Mouse (Mus musculus) cerebellum, adult 9-10 months (tissue): Measurements from ENCODE around the gene Clec1a.
"Not testable (repeated sequence)": the region's sequence is repeated elsewhere in the genome, so short reads cannot be mapped to it uniquely, and the experiment has no call there.

ENCODE experiments used
- DNase-seq: peaks from one replicate; pipeline ENCODE4 v3.0.0; 2022

The Clec1a gene

DNA sequence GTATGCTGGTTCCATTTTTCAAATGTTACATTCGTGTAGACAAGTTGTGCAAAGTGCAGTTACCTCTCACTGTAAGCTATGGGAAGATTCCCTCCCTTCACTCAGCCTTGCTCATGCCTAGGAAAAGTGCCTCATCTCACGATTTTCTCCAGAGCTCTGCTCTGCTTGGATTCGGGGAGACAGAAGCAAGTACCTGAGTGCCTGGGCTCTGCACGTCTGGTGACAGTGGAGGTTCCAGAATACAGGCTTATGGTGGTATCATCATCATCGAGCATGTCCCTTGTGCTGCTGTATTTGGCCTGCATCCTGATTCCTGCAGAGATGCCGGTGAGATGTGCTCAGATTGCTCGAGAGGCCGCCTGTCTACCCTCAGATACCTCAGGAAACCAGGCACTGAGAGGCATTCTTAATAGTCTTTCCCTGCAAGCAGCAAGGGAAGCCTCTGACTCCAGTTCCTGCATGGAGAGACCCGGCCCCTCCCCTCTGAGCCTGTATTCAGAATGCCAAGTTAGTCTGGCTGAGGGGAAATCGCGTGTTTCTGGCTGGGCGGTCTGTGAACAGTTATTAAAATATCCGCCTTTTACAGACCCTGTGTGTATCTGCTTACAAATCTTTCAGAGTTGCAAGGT is at the start of gene Clec1a:
Gene Clec1a (minus strand): TSS at position 590 of the 629 bp plus-strand sequence.
- no peak for DNase-seq

DNA sequence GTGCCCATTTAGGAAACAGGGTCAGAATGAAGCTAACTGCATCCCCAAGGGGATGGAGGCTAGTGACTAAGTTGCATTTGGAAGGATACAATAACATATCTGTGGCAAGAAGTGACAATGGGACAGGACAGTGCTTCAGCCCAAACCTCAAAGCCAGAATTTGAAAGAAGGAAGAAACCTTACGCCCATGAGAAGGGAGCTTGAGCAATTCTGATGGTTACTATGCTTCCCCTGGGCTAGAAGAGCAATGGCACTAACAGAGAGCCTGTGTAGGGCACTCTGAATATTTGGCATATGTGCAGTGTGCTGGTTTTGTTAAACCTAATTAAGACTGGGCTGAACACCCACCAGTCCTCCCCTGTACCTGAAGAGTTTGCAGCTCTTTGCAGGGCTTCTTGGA is 47.7 kb upstream of the Clec1a start:
- not testable (repeated sequence) for DNase-seq

DNA sequence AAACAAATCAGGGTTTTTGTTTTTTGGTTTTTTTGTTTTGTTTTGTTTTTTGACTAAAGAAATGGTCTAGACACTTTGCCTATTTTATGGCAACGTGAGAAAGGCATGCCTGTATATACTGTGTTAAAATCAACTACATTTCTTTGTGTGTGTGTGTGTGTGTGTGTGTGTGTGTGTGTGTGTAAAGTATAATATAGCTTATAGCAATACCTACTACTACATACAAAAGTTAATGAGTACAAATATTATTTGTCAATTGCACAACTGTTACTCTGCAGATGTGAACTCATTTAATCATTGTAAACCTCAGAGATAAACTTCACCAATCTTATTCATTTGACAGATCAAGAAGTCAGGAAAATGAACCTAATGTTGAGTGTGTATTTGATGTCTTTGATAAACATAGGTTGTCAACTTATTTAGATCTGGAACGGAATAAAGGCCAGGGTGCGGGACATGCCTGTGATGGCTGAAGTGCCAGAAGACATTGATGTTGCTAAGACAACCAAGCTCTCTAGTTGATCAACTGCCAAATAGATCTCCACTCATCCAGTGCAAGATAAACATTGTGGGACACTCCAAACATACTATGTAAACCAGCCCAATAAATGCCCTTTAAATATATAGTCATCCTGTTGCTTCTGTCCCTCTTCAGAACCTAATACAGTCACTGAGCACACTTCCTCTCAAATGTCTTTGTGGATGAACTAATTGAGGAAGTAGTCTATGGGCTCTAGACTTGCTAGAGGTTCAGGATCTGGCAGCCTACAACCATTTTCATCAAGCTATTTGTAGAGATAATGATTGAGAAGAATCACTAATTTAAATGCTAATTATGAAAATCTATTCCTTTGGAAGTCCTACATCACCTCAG is 45.8 kb upstream of the Clec1a start:
- DNase-seq, result no peak

DNA sequence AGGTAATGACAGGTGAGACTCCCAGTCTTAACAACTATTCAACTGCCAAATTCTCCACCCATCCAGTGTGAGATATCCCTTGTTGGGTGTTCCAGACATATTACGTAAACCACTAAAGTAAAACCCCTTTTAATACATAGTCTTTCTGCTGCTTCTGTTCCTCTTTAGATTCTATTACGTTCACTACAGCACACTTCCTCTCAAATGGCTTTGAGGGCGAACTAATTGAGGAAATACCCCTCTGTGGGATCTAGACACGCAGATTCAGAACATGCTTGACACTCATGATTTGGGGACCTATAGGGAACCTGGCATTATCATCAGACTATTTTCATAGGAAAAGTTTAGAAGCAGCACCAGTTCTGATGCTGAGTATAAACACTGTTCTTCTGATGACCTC is 43.1 kb upstream of the Clec1a start:
- DNase-seq, result no peak

DNA sequence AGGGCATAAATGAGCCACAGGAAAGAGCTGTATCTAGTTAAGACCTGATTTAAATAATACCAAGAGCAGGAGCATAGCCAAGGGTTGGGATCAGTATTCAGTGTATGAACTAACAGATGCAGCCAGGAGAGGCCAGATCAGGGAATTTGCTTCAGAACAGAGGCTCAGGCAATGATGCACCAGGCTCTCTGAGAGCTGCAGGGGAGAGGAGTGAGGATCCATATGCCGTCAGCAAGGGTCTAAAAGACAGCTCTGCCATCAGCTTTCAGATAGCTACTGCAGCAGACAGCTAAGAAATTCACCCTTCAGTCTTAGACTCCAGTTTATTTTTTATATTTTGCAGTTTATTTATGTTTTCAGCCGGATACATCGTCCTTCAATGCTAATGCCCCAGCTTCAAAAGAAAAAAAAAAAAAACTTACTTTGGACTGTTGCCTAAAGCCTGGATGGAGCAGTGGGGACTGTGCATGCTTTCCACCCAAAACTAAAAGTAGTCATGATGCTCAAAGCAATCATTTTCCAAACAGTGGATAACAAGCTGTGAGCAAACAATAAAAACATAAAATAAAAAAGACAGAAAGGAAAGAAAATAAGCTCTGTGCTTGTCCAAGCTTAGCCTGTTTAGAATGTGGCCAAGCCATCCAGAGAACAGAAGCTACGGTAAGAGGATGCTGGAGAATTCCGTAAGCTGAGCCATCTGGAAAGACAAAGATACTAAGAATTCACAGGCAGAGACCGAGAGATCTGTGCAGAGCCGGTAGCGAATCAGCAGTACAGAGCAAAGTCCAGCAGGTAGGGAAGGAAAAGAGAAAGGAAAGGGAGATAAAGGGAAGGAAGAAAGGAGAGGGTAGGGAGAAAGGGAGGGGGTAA is 28.5 kb upstream of the Clec1a start:
- DNase-seq, result no peak

DNA sequence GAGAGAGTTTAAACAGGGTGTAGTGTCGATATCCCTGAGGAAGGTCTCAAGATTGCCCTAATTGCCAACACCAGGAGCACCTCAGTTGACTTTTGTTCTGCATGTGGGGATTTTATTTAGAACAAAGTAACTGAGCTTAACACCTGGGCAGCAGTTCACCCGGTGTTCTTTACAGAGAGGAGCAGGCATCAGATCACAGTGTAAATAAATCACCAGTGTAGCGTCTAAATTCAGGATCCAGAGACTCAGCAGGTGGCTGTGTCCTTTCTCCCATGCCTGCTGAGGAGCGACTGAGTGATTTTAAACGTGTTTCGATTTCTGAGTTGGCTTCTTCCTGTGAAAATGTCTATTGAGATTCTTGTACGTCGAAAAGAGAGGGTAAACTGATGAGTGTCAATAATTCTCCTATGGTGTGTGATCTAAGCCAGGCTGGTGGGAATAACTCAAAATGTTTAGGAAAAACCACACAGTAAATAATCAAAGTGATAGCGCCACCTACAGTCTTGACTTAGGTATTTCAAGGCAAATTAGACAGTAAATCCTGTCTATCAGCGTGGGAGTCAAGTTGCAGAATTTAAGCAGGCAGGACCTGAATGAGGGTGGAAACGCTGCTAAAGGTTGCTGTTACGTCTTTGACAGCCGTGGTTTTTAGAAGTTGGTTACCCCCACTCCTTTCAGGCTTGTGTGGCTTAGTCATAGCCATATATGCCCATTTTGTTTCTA is 24.8 kb upstream of the Clec1a start:
- peak; percentile 13 for DNase-seq

DNA sequence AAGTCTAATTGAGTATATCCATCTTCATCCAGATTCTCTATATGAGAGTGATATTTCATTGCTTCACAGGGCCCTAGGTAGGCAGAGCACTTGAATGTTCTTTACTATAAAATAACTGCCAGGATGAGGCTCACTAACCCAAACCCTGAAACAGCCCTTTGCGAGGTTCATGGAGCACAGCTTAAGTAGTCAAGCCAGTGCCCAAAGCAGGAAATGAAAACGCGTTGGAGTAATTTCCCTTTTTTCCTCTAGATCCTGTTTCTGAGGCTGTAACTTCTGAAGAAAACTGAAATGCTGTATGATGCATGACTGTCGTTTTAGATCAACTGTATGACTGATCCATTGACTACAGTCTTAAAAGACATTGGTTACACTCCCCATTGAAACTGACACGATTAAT is 20.8 kb upstream of the Clec1a start:
- no peak for DNase-seq

DNA sequence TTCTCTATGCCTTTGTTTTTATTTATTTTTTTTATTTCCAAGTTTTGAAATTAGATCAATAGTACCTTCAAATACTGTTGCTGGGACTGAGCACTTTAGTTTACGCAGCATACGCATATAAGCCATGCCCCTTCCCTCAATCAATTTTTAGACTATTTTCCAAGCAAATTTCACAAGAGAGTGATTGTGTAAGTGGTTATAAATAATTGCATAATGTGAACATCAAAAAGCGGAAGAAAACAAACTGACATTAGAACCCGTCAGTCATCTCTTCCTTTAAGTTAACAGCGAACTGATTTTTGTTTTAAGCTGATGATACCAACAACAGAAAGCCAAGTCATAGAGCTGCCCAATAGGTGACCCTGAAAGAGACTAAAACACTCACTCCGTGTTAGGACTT is 19.6 kb upstream of the Clec1a start:
- DNase-seq, result no peak

DNA sequence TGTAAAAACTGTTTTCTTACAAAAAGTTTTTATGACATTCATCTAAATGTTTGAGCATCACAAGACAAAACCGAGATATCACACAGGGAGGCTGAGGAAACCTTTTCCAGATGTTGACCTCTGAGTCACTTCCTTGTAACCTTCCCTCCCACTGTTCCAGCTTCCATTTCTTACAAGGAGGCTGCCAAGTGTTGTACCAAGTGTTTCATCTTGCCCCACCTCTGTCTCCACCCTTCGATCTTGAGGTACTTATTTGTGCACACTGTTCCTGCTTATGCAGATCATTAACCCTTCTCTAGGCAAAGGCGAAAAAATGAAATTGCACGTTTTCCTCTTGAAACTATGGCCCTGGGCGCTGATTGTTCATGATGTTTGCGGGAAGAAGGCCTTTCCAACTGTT is 2.1 kb downstream of the Clec1a start:
- no peak for DNase-seq

DNA sequence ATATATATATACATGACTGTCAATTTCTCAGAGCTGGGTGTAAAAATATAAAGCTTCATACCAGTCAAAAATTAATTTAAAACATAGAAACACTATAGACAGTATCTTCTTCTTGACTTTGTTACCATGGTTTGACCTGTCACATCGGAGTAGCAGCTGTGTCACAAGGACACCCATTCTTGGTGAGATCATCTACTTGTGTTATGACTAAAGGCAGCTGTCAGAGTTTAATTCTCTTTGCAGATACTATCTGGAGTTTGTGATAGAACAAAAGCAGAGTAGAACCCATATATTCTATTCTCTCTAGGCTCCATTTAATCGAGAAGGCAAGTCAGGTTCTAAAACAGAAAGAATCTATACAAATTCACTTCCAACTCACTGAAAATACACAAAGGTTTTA is 13.8 kb downstream of the Clec1a start:
- no peak for DNase-seq

DNA sequence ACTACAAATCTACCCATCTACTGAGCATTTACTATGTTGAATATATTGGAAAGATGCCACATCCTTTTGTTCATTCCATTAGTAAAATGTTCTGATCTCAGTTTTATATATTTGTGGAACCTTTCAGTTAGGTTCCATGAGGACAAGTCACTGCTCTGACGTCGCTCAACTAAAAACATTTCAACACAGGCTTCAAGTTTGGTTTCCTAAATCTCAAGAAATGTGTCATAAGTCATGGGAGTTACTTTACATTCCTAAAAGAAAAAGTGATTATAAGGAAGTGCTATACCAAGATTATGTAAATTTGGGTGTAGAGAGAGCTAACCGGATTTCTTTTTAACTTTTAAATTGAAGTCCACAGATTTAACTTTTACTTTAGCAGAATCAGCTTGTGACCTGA is 15.8 kb downstream of the Clec1a start:
- no peak for DNase-seq

DNA sequence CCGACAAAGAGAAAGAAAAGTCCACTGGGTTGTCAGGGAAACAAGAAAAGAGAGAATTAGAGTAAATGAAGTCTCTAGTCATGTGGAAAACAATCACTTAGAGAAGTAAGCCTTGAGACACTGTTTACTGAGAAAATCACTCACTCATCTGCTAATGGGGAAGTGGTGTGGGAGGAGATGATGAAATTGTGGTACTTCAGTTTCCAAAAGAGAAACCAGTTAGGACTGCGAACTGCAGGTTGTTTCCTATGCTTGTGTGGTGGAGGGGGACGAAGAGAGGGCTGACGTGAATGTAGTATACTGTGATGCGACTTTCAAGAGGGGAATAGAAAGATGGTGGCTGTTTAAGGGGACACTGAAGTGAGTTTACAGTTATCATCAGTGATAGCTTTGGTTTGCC is 17.6 kb downstream of the Clec1a start:
- DNase-seq, result no peak

DNA sequence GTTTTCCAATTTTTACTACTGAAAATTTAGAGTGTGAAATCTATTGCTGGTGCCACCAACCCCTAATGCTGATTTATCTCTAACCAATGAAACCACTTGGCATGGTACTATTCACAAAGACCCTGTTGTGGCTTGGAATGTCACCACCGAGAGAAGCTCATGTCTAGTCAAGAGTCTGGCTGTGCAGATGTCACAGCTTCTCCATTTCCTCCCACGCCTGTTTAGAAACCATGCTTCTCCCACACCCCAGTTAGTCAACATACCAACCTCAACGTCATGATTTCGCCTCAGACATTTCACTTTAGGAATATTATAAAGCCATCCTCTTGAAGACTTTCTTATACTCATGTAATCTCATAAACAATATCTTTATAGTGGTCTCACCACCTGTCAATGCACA is 24.5 kb downstream of the Clec1a start:
- no peak for DNase-seq

DNA sequence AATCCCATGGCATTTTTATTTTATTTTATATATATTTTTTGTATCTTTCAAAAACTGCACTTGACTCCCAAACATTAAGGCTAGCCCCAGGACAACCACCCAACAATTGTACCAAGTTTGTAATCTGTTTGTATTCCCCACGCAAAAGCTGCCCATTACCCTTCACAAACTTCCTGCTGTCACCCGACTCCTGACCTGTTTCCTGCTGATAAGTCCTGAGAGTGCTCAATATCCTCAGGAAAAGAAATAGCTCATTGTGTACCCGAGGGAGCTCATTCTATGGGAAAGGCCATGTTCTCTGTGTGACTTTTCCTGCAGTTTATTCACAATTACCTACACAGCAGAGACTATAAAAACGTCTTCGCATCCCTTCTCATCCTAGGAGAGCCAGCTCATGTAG is 26.0 kb downstream of the Clec1a start:
- DNase-seq, result no peak

DNA sequence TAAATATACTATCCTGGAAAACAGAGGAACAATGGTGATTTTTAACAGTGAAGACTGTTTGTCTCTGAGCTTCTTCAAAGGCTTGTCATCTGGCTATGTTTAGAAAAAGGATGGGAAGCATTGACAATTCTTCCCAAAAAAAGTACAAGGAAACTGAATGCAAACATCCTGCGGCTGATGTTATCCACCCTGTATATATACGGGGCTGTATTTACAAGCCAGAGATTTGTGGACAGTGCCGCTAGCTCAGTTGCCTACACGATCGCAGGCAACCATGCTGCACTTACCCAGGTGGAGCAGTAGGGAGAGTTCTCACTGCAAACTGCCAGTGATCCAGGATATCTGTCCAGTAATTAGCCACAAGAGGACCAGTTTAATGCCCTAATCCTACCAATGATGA is 26.6 kb downstream of the Clec1a start:
- DNase-seq, result no peak

DNA sequence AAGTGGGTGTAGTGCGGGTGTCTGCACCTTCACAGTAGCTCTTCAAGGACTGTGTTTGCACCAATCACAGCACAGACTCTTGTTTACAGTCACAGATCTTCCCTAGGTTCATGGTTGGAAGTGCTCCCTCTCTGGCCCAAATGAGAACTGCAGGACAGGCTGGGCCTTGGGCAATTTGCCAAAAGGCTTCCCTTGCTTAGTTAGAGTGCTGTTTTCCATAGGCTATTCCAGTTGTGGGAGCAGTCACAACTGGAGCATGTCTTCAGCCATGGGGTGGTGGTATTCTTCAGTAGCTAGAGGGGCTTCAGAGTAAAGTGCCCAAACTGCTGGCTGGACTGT is 28.1 kb downstream of the Clec1a start:
- DNase-seq, result peak; percentile 53

DNA sequence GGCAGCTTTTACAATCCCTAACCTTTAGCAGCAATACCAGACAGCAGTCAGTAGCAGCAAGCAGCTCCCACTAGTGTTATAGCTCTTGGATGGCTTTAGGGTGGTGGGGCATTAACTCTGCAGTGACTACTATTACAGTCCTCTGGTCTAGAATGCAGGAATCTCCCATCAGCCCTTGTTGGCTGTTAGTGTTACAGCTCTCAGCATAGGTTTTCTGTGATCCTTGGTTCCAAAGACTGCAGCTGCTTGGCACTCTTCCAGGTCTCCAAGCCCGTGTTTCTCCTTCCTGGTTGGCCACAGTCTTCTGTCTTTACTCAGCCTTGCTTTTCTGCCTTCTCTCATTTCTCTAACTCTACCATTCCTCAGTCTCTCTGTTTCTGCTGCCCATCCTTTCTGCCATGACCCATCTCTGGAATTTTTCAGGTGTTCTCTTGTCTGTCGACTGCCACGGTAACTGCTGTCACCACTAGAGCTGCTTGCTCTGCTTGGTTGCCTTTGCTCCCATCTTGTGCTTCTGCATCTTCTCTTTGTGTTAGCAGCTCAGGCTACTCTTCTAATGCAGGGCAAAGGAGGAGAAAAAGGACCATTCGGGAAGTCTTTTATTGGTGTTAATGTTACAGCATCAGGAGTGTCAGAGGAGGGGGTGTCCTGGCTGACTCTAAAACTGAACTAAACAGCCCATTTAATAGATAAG is 28.6 kb downstream of the Clec1a start:
- no peak for DNase-seq

DNA sequence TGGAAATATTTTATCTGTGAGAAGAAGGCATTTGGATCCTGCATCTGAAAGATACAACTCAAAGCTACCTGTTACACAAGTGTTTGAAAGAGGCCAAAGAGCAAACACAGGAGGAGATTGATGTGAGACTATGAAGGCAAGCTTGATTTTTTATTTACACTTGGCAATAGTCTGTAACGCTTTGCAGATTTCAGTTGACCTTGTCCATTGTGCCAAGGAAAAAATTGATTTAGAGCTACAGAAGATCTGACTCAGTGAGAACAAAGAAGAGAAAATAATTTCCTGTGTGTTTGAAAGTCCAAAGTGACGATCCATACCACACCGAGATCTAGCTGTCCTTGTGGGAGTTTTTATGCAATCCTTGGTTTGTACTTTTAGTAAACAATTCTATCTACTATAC is 29.5 kb downstream of the Clec1a start:
- DNase-seq, result no peak

DNA sequence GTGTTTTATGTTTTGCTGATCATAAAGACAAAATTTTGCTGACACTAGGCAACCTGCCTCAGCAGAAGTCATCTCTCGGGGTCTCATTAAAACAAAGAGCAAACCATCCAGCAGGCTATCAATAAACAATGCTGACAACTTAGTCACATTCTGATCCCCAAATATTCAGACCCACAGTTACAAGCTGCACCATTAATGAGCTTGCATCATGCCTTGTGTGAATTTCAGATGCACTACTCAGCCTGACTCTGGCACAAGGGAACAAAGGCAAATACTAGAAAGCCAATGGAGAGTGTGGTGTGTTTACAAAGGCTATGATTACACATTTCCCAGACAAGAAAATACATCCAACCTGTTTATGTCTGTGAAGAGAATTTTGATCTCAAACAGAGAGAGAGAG is 37.6 kb downstream of the Clec1a start:
- no peak for DNase-seq

DNA sequence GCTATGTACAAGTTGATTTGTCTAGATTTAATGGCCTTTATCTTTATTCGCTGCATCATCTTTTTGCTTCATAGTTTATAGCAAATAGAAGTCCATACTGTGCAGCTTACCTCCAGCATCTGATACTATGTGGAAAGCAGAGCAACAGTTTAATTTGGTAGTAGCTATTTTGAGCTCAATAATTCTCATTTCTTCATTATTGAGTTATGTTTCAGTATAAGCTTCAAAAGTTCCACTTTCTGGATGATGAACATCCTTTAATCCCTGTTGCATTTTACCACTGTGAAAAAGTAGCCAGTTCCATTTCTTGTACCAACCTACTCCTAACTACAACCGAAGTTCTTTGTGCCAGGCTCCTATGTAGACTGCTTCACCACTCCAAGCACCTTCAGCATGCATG is 43.2 kb downstream of the Clec1a start, which contains the start of gene Clec9a:
Gene Clec9a (plus strand): TSS at position 301 of the 400 bp plus-strand sequence.
- DNase-seq, result no peak

DNA sequence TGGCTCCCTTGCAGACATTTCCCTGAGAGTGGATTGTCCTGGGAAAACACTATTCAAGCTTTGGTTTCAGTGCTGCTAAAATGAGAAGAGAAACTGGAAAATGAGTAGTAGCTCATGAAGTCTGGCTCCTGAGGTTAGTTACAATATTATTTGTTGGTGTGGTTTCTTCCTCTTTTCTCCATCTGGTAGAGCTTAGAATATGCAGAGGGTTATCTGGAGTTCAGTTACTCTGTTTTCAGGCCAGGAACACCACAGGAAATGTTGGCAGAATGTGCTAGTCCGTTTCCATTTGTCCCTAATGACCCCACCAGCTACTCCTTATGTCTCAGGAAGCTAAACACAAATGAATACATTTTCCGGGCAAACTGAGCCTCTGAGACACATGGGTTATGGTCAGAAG is 44.5 kb downstream of the Clec1a start:
- no peak for DNase-seq

DNA sequence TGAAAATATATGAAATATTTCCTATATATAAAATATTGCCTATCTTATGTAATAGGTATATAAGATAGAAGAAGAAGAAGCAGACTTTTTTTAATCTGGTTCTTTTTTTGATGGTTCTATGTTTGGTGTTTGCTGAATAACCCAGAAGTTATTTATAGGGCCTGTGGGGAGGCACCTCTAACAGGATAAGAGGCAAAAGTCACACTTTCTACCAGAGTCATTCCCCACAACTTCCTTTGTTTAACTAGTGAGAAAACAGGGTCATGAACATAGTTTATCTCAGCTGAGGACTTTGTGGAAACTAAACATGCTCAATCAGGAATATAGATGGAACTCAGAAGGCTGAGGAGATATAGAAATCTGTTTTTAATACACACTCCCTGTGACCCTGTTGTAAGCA is 45.8 kb downstream of the Clec1a start:
- no peak for DNase-seq
